Mouse (Mus musculus) myocyte (in vitro differentiated cells): ENCODE measurements at regions not wholly inside any gene's neighbourhood (a gene's known extent, or its start where the extent isn't known, plus 50 kb on each side); places are given as distances from the start of the nearest gene placed in this dataset.

Experiments
- CEBPB ChIP-seq: IDR thresholded peaks from 2 replicates; pipeline ENCODE4 v1.6.1; 2011; ENCODE audit warnings: mild to moderate bottlenecking, moderate library complexity; ENCODE audit not compliant: poor library complexity, insufficient read depth, severe bottlenecking
- E2F4 ChIP-seq: IDR thresholded peaks from one replicate; pipeline ENCODE4 v1.6.1; 2011; ENCODE audit warnings: mild to moderate bottlenecking, control low read depth, moderate library complexity; ENCODE audit not compliant: insufficient read depth
- MAX ChIP-seq: IDR thresholded peaks from one replicate; pipeline ENCODE4 v1.6.1; 2011; ENCODE audit warnings: low read depth, mild to moderate bottlenecking, control low read depth
- MYOG ChIP-seq, 3 experiments: IDR thresholded peaks; one replicate each; pipeline ENCODE4 v1.6.1; 2011; ENCODE audit warnings: control low read depth in 2 of 3, low read depth in 2 of 3, mild to moderate bottlenecking in 2 of 3; ENCODE audit not compliant: insufficient read length in 2 of 3, control insufficient read depth in 1 of 3, insufficient read depth in 1 of 3
- POLR2A ChIP-seq: IDR thresholded peaks from one replicate; pipeline ENCODE4 v1.6.1; 2011; ENCODE audit warnings: low read depth, mild to moderate bottlenecking, control low read depth, moderate library complexity; ENCODE audit not compliant: insufficient read length
- POLR2AphosphoS2 ChIP-seq: IDR thresholded peaks from one replicate; pipeline ENCODE4 v1.6.1; 2011; ENCODE audit warnings: low read depth, control low read depth; ENCODE audit not compliant: insufficient read length
- REST ChIP-seq: IDR thresholded peaks from one replicate; pipeline ENCODE4 v1.6.1; 2011; ENCODE audit warnings: mild to moderate bottlenecking, control low read depth, moderate library complexity; ENCODE audit not compliant: insufficient read depth, insufficient read length
- SRF ChIP-seq: IDR thresholded peaks from one replicate; pipeline ENCODE4 v1.6.1; 2011; ENCODE audit warnings: low read depth; ENCODE audit not compliant: control insufficient read depth, insufficient read length
- TCF12 ChIP-seq: IDR thresholded peaks from one replicate; pipeline ENCODE4 v1.6.1; 2011; ENCODE audit warnings: mild to moderate bottlenecking, control low read depth; ENCODE audit not compliant: poor library complexity, insufficient read depth, severe bottlenecking
- TCF3 ChIP-seq: IDR thresholded peaks from one replicate; pipeline ENCODE4 v1.6.1; 2011; ENCODE audit warnings: low read depth, control low read depth; ENCODE audit not compliant: insufficient read length

GRCm38 (mm10) chr2:78558128-78558527, 309.8 kb upstream of the Ube2e3 start:
- no peak for TF ChIP-seq MYOG (IDR thresholded peaks at IDR 0.05; ENCODE audit: control insufficient read depth in 1 of 3, insufficient read depth in 1 of 3, insufficient read length in 2 of 3, low read depth in 2 of 3)
- TF ChIP-seq POLR2A = no peak
- no peak for TF ChIP-seq MAX
- no peak for TF ChIP-seq CEBPB
- TF ChIP-seq TCF12 = no peak
- no peak for TF ChIP-seq POLR2AphosphoS2
- TF ChIP-seq TCF3 = no peak
- no peak for TF ChIP-seq E2F4
- no peak for TF ChIP-seq REST
- TF ChIP-seq SRF = no peak
